Mouse (Mus musculus) heart, embryonic 16.5 days (tissue): Measurements from ENCODE around the gene Safb2. TPM values are rescaled to one million over a fixed set of nuclear protein-coding genes. Genes with fewer than 3 reads are reported as not detected.

Source experiments
- ATAC-seq: fragments of 200-750 bp; cut with Nextera tagmentation; replicated peaks from 2 replicates; pipeline ENCODE4 v1.8.0; 2017; ENCODE audit warnings: moderate number of reproducible peaks; ENCODE audit not compliant: insufficient read depth, low FRiP score; ENCODE audit errors: extremely low read depth
- H3K27ac ChIP-seq: fragments of 300-500 bp; sonication (generic); 2 replicates; pipeline ENCODE4 v1.5.1; 2014; ENCODE audit warnings: mild to moderate bottlenecking, low read length, control low read depth, moderate library complexity
- H3K27me3 ChIP-seq: fragments of 300-500 bp; sonication (generic); 2 replicates; pipeline ENCODE4 v1.6.1; 2014; ENCODE audit warnings: low read length, mixed read lengths; ENCODE audit not compliant: control insufficient read depth, insufficient read depth
- H3K36me3 ChIP-seq: fragments of 300-500 bp; sonication (generic); 2 replicates; pipeline ENCODE4 v1.6.1; 2014; ENCODE audit not compliant: control insufficient read depth, insufficient read depth
- H3K4me1 ChIP-seq: fragments of 300-500 bp; sonication (generic); 2 replicates; pipeline ENCODE4 v1.6.1; 2014; ENCODE audit warnings: low read length, mixed read lengths; ENCODE audit not compliant: control insufficient read depth, insufficient read depth
- H3K4me2 ChIP-seq: fragments of 300-500 bp; sonication (generic); 2 replicates; pipeline ENCODE4 v1.6.1; 2014; ENCODE audit warnings: low read depth, mild to moderate bottlenecking, control low read depth, low read length
- H3K4me3 ChIP-seq: fragments of 300-500 bp; sonication (generic); 2 replicates; pipeline ENCODE4 v1.5.1; 2014; ENCODE audit warnings: mild to moderate bottlenecking, control low read depth, low read length
- H3K9ac ChIP-seq: fragments of 300-500 bp; sonication (generic); 2 replicates; pipeline ENCODE4 v1.6.1; 2014; ENCODE audit warnings: low read length, control low read depth
- H3K9me3 ChIP-seq: fragments of 300-500 bp; sonication (generic); replicated peaks from 2 replicates; pipeline ENCODE4 v1.6.1; 2016; ENCODE audit warnings: low read length; ENCODE audit not compliant: control insufficient read depth
- WGBS: fragments of 180-500 bp; shearing (Covaris S2); extraction: QIAGEN DNeasy Blood & Tissue Kit; methylation state at CpG from one replicate; pipeline ENCODE4 v1.1.7; 2014; 5-methylcytosine and 5-hydroxymethylcytosine counted together
- polyA plus RNA-seq: library from polyadenylated mRNA; unstranded; fragments of >200 nt; fragmentation: Nextera tagmentation; extraction: Ambion mirVana; gene quantifications from 2 replicates; pipeline ENCODE4 v1.2.1, GENCODE M21; 2015

The Safb2 gene
- polyA plus RNA-seq, 1 experiment from 2014 or later, result 60.6 TPM

DNA sequence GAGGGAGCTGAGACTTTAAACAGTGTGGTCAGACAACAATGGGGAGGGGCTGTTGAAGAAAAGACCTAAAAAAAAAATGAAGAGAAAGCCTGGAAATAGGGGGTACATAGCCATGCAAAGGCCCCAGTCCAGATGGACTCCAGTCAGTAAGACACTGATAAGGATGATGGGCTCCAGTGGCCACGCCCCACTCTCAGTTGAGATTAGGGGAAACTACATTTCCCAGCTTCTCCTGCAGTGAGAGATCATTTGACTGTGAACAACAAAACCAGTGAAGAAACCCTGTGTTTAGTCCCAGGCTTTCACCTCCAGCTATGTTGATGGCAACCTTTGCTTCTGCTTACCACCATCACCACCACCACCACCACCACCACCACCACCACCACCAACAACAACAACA, 38.4 kb downstream of the Safb2 start:
- no peaks in the 10 kb centered on the region for H3K9me3 ChIP-seq
- ATAC-seq, result no peak
- no peak overlapping the region for H3K4me3 ChIP-seq
- WGBS, result 80% methylated on average over 1 of the region's 1 CpGs
- no peak overlapping the region for H3K4me2 ChIP-seq
- H3K9ac ChIP-seq, result no peak overlapping the region
- H3K27me3 ChIP-seq, result no peaks in the 10 kb centered on the region
- H3K27ac ChIP-seq, result no peak overlapping the region
- no peaks in the 10 kb centered on the region for H3K36me3 ChIP-seq
- H3K4me1 ChIP-seq, result no peaks in the 10 kb centered on the region

DNA sequence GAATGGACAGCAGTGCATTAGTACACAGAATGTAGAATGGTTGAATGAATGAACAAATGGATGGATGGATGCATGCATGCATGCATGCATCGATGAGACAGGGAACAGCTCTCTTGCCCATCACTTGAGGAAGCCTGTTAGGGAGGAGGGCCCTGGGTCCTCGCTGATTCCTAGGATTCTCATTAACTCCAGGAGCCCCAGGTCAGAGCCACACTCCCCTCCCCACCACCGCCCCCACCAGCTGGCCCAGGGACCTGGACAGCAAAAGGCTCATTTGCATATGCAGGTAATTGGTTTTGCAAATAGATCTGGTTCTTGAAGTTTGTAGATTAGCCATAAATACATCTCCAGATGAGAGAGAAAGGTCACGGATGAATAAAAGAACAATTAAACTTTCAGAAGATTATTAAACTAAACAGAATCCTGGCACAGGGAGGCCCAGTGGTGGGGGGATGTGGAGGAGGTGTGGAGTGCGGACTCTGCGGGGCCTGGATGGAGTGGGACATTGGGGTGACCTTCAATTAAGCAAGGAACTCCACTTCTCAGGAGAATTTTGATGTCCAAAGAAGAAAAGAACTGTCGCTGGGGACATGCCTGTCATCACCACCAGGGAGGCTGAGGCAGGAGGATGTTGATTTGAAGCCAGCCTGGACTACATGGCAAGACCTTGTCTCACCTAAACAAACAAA, 39.5 kb downstream of the Safb2 start:
- no peaks in the 10 kb centered on the region for H3K4me1 ChIP-seq
- ATAC-seq, result no peak
- WGBS, result 79% methylated on average over 7 of the region's 7 CpGs
- H3K9me3 ChIP-seq, result no peaks in the 10 kb centered on the region
- H3K27ac ChIP-seq, result no peak overlapping the region
- no peaks in the 10 kb centered on the region for H3K36me3 ChIP-seq
- H3K4me2 ChIP-seq, result no peak overlapping the region
- no peak overlapping the region for H3K4me3 ChIP-seq
- H3K27me3 ChIP-seq, result no peaks in the 10 kb centered on the region
- H3K9ac ChIP-seq, result no peak overlapping the region

DNA sequence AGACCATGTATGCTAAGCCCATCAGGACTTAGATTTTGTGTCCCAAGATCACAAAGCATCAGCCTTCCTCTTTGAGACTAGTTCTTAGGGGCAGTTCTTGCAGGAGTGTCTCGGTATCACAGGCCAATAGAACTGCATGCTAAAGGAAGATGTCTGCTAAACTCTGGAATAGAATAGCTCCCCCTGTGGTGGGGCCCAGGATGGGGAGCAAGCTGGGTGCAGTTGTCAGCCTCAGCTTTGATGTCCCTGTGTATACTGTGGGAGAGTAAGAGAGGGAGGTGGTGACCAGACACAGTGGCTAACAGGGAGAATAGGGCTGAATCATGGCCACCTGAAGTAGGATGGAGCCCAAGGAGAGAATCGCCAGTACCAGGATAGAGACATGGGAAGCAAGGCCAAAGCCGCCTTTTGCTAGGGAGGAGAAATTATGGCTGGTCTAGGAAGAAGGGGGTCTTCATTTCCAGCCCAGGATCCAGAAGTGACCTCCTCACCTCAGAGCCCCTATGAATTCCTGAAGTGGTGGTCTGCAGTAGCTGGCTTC, 40.6 kb downstream of the Safb2 start:
- H3K4me3 ChIP-seq, result no peak overlapping the region
- H3K4me1 ChIP-seq, result no peaks in the 10 kb centered on the region
- ATAC-seq, result no peak
- WGBS, result 72% methylated on average over 3 of the region's 3 CpGs
- no peaks in the 10 kb centered on the region for H3K27me3 ChIP-seq
- H3K9me3 ChIP-seq, result no peaks in the 10 kb centered on the region
- H3K36me3 ChIP-seq, result no peaks in the 10 kb centered on the region
- no peak overlapping the region for H3K9ac ChIP-seq
- H3K27ac ChIP-seq, result no peak overlapping the region
- no peak overlapping the region for H3K4me2 ChIP-seq

DNA sequence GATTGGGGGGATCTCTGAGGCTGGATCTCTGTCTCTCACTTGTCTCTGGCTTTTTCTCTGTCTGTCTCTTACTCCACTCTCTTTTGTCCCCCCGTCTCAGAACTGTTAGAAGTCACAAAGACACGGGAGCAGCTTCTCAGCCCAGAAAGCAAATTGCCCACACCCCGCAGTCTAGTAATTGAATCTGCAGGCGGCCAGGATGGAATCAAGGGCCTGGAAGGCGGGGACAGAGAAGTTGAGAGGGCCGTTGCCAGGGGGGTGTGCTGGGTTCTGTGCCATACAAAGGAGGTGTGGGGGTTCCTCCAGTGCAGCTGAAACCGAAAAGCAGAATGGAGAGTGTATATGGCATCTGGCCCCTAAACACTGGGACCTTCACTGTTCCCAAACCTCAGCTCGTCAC, 41.6 kb downstream of the Safb2 start:
- no peak for ATAC-seq
- no peak overlapping the region for H3K4me3 ChIP-seq
- no peak overlapping the region for H3K9ac ChIP-seq
- no peak overlapping the region for H3K27ac ChIP-seq
- H3K4me2 ChIP-seq, result no peak overlapping the region
- no peaks in the 10 kb centered on the region for H3K9me3 ChIP-seq
- H3K27me3 ChIP-seq, result no peaks in the 10 kb centered on the region
- H3K4me1 ChIP-seq, result no peaks in the 10 kb centered on the region
- WGBS, result 48% methylated on average over 8 of the region's 8 CpGs
- H3K36me3 ChIP-seq, result no peaks in the 10 kb centered on the region

DNA sequence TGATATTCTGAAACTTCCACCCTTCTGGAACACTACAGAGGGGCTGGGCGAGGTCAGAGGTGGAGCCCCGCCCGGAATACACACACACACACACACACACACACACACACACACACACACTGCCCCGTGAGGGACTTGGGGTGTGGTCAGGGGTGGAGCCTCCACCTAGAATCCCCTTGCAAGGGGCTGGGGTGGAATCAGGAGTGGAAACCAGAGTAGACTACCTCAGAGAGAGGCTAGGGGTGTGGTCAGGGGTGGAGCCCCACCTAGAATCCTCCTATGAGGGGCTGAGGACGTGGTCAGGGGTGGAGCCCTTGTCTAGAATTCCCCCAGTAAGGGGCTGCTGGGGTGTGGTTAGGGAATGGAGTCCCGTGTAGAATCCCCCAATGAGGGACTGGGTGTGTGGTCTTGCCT, 43.8 kb downstream of the Safb2 start:
- Histone ChIP-seq H3K4me2 (no peak overlapping the region), H3K9ac (no peak overlapping the region), H3K4me3 (no peak overlapping the region), H3K27me3 (no peaks in the 10 kb centered on the region), H3K36me3 (no peaks in the 10 kb centered on the region), H3K9me3 (no peaks in the 10 kb centered on the region), H3K27ac (no peak overlapping the region), H3K4me1 (no peaks in the 10 kb centered on the region)
- no peak for ATAC-seq
- WGBS, result 38% methylated on average over 6 of the region's 6 CpGs

DNA sequence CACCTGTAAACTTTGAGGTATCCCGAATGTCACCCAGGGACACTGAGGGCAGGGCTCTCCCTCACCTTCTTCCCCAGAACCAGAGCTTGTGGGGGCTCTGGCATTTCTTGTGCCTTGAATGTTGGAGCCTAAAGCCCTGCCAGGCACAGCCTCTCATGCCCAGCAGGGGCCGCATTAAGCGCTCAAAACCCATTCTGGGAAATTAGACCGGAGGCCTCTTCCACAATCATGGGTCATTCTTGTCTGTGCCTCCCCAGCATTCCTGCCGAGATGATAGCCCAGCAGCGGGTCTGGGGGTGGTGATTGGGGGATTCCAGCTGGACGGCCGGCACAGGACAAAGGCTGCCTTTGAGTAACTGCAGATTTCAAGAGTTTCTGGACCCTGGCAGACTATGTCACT, 46.5 kb downstream of the Safb2 start:
- Histone ChIP-seq H3K4me3 (no peak overlapping the region), H3K9ac (no peak overlapping the region), H3K27ac (no peak overlapping the region), H3K27me3 (no peaks in the 10 kb centered on the region), H3K36me3 (no peaks in the 10 kb centered on the region), H3K4me2 (no peak overlapping the region), H3K4me1 (no peaks in the 10 kb centered on the region), H3K9me3 (no peaks in the 10 kb centered on the region)
- ATAC-seq, result 0 out of 2 replicates have a peak, but pooled peaks have one; percentile 6
- WGBS, result 31% methylated on average over 8 of the region's 8 CpGs

DNA sequence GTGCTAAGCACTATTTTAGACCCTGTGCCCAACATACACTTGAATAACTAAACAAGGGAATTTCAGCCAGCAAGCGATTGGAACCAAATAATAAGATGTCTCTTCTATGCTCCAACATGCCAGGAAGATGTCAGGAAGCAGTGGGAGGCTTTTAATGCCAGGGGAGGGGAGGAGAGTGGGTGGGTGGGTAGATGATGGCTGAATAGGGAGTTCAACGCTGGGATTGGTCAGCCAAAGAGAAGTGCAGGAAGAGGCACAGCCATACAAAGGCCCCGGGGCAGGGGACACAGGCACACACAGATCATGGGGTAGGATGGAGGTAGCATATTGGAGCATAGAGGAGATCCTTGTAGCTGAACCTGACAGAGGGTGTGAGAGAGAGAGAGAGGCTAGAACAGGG, 47.5 kb downstream of the Safb2 start:
- no peak overlapping the region for H3K4me2 ChIP-seq
- 76% methylated on average over 3 of the region's 3 CpGs for WGBS
- no peaks in the 10 kb centered on the region for H3K4me1 ChIP-seq
- H3K27me3 ChIP-seq, result no peaks in the 10 kb centered on the region
- H3K4me3 ChIP-seq, result no peak overlapping the region
- H3K9ac ChIP-seq, result no peak overlapping the region
- H3K9me3 ChIP-seq, result 0 out of 2 replicates have a peak, but pooled peaks cover 4% of the 10 kb centered on the region
- H3K27ac ChIP-seq, result no peak overlapping the region
- no peaks in the 10 kb centered on the region for H3K36me3 ChIP-seq
- ATAC-seq, result no peak

DNA sequence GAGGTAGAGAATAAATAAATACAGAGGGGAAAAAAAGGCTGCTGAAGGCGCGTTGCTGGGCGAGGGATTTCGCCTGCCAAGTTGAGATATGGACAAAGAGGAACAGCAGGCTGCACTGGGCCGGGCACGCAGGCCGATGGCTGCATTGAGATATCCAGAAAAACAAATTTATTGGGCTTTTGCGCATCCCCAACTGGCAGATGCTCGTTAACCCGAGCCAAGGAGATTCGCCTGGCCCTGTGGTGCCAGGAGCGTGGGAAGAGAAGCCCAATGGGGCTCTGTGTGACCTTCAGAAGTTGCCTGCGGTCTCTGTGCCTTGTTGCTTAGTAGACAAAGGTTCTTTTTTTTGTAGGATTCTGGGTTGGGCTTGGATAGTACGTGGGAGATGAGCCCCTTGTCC, 48.2 kb downstream of the Safb2 start:
- 67% methylated on average over 14 of the region's 14 CpGs for WGBS
- Histone ChIP-seq H3K4me2 (no peak overlapping the region), H3K4me3 (no peak overlapping the region), H3K9me3 (peaks cover 4% of the 10 kb centered on the region; the same call in 1 of the 2 replicates), H3K36me3 (no peaks in the 10 kb centered on the region), H3K9ac (no peak overlapping the region), H3K27me3 (no peaks in the 10 kb centered on the region), H3K27ac (no peak overlapping the region), H3K4me1 (no peaks in the 10 kb centered on the region)
- no peak for ATAC-seq

DNA sequence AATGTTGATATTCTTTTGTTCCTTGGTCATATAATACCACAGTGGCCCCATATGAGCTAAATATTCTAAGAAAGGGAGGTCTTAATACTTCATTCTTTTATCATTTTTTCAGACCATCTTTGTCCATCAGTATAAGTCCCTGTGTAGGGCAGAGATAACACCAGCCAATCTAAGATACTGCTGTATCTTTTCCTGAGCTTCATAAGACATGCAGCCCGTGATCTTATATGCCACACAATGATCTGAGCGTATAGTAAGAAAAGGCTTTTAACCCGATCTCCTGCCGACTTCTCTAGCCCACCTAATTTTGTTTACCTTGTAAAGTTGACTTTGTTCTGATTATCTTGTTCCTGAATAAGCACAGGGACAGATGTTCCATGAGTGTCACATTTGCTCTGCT, 59.4 kb downstream of the Safb2 start:
- Histone ChIP-seq H3K4me1 (no peaks in the 10 kb centered on the region), H3K4me2 (no peak overlapping the region), H3K27ac (no peak overlapping the region), H3K36me3 (no peaks in the 10 kb centered on the region), H3K4me3 (no peak overlapping the region), H3K9ac (no peak overlapping the region), H3K9me3 (no peaks in the 10 kb centered on the region), H3K27me3 (no peaks in the 10 kb centered on the region)
- ATAC-seq, result no peak
- WGBS, result 71% methylated on average over 4 of the region's 4 CpGs
